Mouse (Mus musculus) thymus, adult 2 months (tissue): Measurements from ENCODE around the gene Ccser1. TPM values are rescaled to one million over a fixed set of nuclear protein-coding genes. Genes with fewer than 3 reads are reported as not detected.

Experiments
- DNase-seq: peaks from one replicate; pipeline ENCODE4 v3.0.0; 2021
- H3K27ac ChIP-seq: fragments of 200-500 bp; 2 replicates; pipeline ENCODE4 v1.5.1; 2012; ENCODE audit warnings: low read length, control low read depth; ENCODE audit not compliant: control insufficient read depth, insufficient read depth
- H3K27me3 ChIP-seq: fragments of 200-500 bp; 2 replicates; pipeline ENCODE4 v1.6.1; 2012; ENCODE audit warnings: mild to moderate bottlenecking, low read length, moderate library complexity, mixed read lengths; ENCODE audit not compliant: control insufficient read depth, insufficient read depth
- H3K36me3 ChIP-seq: fragments of 200-500 bp; 2 replicates; pipeline ENCODE4 v1.6.1; 2012; ENCODE audit warnings: mild to moderate bottlenecking, low read length, moderate library complexity; ENCODE audit not compliant: control insufficient read depth, insufficient read depth
- H3K4me1 ChIP-seq: fragments of 200-500 bp; replicated peaks from 2 replicates; pipeline ENCODE4 v1.6.1; 2012; ENCODE audit warnings: low read length; ENCODE audit not compliant: control insufficient read depth, insufficient read depth
- H3K4me3 ChIP-seq: fragments of 200-500 bp; 2 replicates; pipeline ENCODE4 v1.5.1; 2012; ENCODE audit warnings: mild to moderate bottlenecking, low read length, control low read depth, moderate library complexity; ENCODE audit not compliant: control insufficient read depth, insufficient read depth
- CTCF ChIP-seq: fragments of 200-500 bp; IDR thresholded peaks from 2 replicates; pipeline ENCODE4 v1.5.1; 2012; ENCODE audit warnings: mild to moderate bottlenecking, control low read depth, low read length, moderate library complexity, borderline replicate concordance; ENCODE audit not compliant: control insufficient read depth, poor library complexity, insufficient read depth; ENCODE audit errors: extremely low read depth
- POLR2A ChIP-seq: fragments of 200-500 bp; IDR thresholded peaks from 2 replicates; pipeline ENCODE4 v1.6.1; 2012; ENCODE audit warnings: mild to moderate bottlenecking, low read length, control low read depth, moderate library complexity; ENCODE audit not compliant: control insufficient read depth, poor library complexity, insufficient read depth; ENCODE audit errors: extremely low read depth
- WGBS: fragments of 180-500 bp; shearing (Covaris S2); methylation state at CpG from one replicate; pipeline ENCODE4 v1.1.7; 2018; 5-methylcytosine and 5-hydroxymethylcytosine counted together
- polyA plus RNA-seq: library from polyadenylated mRNA; depleted of rRNA; stranded (reverse); fragments of >200 nt; gene quantifications from 2 replicates; pipeline ENCODE4 v1.2.3, GENCODE M21; 2012

The Ccser1 gene
- polyA plus RNA-seq, 1 experiment = 1.6 TPM

DNA sequence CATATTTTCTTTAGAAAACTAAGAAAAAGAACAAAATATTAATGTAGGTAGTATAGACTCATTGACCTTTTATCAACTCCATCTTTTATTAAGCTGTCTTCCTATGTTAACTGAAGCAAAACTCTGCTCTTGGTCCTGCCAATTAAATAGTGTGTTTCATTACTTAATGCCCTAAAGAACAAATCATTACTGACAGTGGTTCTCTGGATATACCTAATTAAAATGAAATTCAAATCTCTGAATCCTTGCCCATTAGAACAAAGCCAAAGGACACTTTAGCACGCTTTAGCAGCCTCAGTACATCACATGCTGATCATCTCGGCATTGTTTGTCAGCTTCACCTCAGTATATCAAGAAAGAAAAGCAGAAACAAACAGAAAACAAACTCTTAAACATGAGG lies 952.4 kb downstream of the Ccser1 start:
- Histone ChIP-seq H3K36me3 (no peaks in the 10 kb centered on the region), H3K4me3 (no peak overlapping the region), H3K27ac (no peak overlapping the region), H3K27me3 (no peaks in the 10 kb centered on the region), H3K4me1 (no peaks in the 10 kb centered on the region)
- TF ChIP-seq POLR2A (no peak), CTCF (no peak)
- 76% methylated on average over 2 of the region's 2 CpGs for WGBS
- no peak for DNase-seq

DNA sequence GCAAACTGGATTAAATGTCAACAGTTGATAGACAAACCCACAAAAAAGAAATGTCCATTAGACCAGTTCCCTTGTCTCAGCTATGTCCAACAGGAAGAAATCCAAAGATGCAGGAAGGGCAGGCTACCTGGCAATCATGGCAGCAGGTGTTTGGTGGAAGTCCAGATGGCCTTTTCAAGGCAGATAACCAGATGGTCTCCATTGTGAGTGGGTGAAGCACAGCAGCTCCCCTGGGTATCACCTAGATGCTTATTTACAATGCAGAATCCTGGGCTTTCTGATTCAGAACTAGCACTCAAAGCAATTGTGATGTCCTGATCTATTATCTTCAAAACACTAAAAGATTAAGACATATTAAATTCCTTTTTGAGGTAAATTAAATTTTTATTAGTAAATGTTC lies 980.2 kb downstream of the Ccser1 start:
- no peaks in the 10 kb centered on the region for H3K36me3 ChIP-seq
- no peak for DNase-seq
- H3K27me3 ChIP-seq = no peaks in the 10 kb centered on the region
- no peak overlapping the region for H3K27ac ChIP-seq
- TF ChIP-seq CTCF = no peak
- TF ChIP-seq POLR2A = no peak
- no peaks in the 10 kb centered on the region for H3K4me1 ChIP-seq
- no peak overlapping the region for H3K4me3 ChIP-seq

DNA sequence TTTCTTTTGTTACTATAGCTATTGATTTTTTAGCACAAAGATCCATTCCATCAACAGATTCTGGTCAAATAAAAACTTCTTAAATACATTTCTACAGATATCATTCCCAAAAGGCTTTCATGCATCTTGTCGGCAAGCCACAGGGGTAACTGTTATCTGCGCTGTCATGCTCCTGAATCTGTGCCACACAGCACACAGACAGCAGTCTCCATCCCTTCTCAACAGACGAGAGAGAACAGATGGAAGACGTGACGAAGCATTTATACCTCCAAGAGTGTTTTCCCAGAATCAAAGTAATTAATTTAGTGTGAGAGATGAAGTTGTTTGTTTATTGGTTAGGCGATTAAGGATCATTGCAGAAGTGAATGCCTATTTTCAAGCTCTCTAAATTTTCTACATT lies 982.5 kb downstream of the Ccser1 start:
- no peak overlapping the region for H3K27ac ChIP-seq
- H3K27me3 ChIP-seq = no peaks in the 10 kb centered on the region
- no peaks in the 10 kb centered on the region for H3K36me3 ChIP-seq
- no peak for DNase-seq
- H3K4me3 ChIP-seq = no peak overlapping the region
- WGBS = 88% methylated on average over 6 of the region's 6 CpGs
- no peaks in the 10 kb centered on the region for H3K4me1 ChIP-seq
- TF ChIP-seq POLR2A = no peak
- TF ChIP-seq CTCF = no peak

DNA sequence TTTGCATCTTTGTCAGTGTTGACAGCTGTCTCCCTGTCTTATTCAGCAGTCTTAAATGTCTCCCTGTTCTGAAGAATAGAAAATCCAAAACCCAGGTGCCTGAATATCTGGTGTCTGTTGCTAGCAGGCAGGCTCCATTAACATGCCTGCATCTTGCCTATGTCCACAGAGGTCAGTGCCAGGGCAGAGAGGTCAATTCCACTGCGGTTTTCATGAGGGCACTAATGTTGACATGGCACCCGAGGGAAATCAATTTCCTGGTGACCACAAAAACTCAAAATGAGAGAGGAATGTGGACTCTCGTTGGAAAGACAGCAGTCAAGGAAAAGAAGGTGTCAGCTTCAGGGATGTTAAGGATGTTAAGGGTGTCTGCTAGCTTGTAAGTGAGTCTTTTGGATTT lies 983.7 kb downstream of the Ccser1 start:
- Histone ChIP-seq H3K4me1 (no peaks in the 10 kb centered on the region), H3K27ac (no peak overlapping the region), H3K4me3 (no peak overlapping the region), H3K27me3 (no peaks in the 10 kb centered on the region), H3K36me3 (no peaks in the 10 kb centered on the region)
- WGBS = 64% methylated on average over 3 of the region's 3 CpGs
- TF ChIP-seq POLR2A = no peak
- no peak for TF ChIP-seq CTCF
- DNase-seq = no peak

DNA sequence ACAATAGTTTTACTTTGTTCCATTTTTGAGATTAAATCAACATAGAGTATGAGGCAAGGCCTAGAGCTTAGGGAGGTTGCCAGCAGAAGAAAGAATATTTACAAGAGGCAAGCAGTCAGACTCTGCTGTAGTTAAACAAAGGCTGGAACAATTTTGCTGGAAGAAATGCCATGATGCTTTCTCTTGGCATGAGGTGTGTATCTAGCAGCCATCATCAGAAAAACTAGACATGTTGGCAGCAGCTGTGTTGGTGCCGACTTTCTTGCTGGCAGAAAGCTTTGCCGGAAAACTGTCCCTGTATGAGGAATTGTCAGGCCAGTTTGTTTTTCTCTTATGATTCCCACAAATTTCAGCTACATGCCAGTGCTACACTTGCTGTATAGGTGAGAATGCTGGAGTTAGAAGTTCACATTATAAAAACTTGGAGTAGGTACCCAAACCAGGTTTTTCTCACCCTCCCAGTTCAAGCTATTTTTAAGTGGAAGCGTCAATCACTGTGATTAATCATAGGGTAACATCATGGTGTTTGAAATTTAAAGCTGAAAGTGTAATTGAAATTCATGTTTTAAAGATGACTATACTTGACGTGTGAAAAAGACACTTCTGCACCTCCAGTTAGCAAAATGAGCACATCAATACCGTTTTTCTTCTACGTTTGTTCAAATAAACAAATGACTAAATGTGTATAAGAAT lies 1016.5 kb downstream of the Ccser1 start:
- Histone ChIP-seq H3K4me3 (no peak overlapping the region), H3K27me3 (no peaks in the 10 kb centered on the region), H3K36me3 (no peaks in the 10 kb centered on the region), H3K4me1 (no peaks in the 10 kb centered on the region), H3K27ac (no peak overlapping the region)
- TF ChIP-seq POLR2A (no peak), CTCF (no peak)
- WGBS = 93% methylated on average over 6 of the region's 6 CpGs
- DNase-seq = no peak

DNA sequence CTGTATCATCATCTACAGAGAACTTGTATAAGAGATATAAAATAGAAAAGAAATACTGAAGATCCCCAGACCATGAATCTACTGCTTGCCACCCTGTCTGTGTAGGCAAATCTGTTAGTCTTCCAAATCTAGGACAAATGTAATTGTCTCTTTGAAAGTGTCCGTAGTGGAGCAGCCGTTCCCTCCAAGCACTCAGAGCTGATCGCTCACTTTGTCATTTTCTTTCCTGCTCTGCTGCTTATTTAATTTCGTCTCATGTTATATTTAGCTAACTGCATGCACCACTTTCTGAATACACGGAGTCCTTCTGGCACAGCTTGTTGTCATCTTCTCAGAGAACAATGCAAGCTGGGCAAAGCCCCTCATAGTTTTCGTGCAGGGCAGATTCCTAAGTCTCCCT lies 1018.6 kb downstream of the Ccser1 start:
- Histone ChIP-seq H3K27me3 (no peaks in the 10 kb centered on the region), H3K4me3 (no peak overlapping the region), H3K27ac (no peak overlapping the region), H3K4me1 (no peaks in the 10 kb centered on the region), H3K36me3 (no peaks in the 10 kb centered on the region)
- WGBS = 82% methylated on average over 6 of the region's 6 CpGs
- no peak for DNase-seq
- TF ChIP-seq CTCF = no peak
- TF ChIP-seq POLR2A = no peak

DNA sequence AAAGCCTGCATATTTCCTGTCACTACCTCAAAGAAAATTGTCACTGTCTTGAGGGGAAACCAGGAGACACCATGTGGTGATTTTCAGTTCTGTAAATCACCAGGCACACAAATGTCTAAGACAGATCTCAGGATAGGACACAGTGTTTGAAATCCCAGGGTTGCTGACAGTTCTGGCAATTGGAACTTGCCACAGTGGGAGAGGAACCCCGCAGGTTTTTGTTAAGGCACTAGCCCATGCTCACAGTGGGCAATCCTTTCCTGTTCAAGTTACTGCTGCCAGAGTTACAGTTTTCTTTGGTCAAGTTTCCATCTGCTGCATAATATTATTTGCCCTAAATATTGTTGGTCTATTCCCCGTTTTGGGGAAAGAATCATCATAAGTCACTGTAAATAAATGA lies 1024.9 kb downstream of the Ccser1 start:
- no peaks in the 10 kb centered on the region for H3K36me3 ChIP-seq
- H3K27me3 ChIP-seq = no peaks in the 10 kb centered on the region
- DNase-seq = no peak
- no peak for TF ChIP-seq POLR2A
- TF ChIP-seq CTCF = no peak
- WGBS = 70% methylated on average over 2 of the region's 2 CpGs
- H3K27ac ChIP-seq = no peak overlapping the region
- H3K4me1 ChIP-seq = no peaks in the 10 kb centered on the region
- no peak overlapping the region for H3K4me3 ChIP-seq
